Mouse (Mus musculus) bone marrow macrophage, adult 2 months (primary cell): ENCODE measurements around the gene Olfr668.

Source experiments
- CTCF ChIP-seq: IDR thresholded peaks from 2 replicates; pipeline ENCODE4 v1.5.1; 2012; ENCODE audit warnings: low read depth, mild to moderate bottlenecking, low read length, moderate library complexity
- POLR2A ChIP-seq: IDR thresholded peaks from 2 replicates; pipeline ENCODE4 v1.6.1; 2012; ENCODE audit warnings: mild to moderate bottlenecking, low read depth, low read length, borderline replicate concordance

- TF ChIP-seq CTCF (no peak), POLR2A (no peak)
Observed at GRCm38 (mm10) chr7:104962520-104962919, 34.7 kb upstream of the Olfr668 start, which contains the start of gene Olfr670.
